Mouse (Mus musculus) midbrain, embryonic 16.5 days (tissue): ENCODE data around the gene Sgcb. TPM values are rescaled to one million over a fixed set of nuclear protein-coding genes. Genes with fewer than 3 reads are reported as not detected.

ENCODE experiments used
- ATAC-seq: fragments of 200-750 bp; cut with Nextera tagmentation; 2 replicates; pipeline ENCODE4 v1.8.0; 2017; ENCODE audit warnings: moderate TSS enrichment
- H3K27ac ChIP-seq: fragments of 300-500 bp; sonication (generic); 2 replicates; pipeline ENCODE4 v1.5.1; 2014; ENCODE audit warnings: mild to moderate bottlenecking, low read length, mixed read lengths
- H3K27me3 ChIP-seq: fragments of 300-500 bp; sonication (generic); 2 replicates; pipeline ENCODE4 v1.6.1; 2014; ENCODE audit warnings: low read depth, low read length, mixed read lengths; ENCODE audit not compliant: control insufficient read depth, insufficient read depth
- H3K36me3 ChIP-seq: fragments of 300-500 bp; sonication (generic); 2 replicates; pipeline ENCODE4 v1.6.1; 2014; ENCODE audit warnings: mild to moderate bottlenecking, low read length, moderate library complexity, mixed read lengths; ENCODE audit not compliant: control insufficient read depth, insufficient read depth
- H3K4me1 ChIP-seq: fragments of 300-500 bp; sonication (generic); 2 replicates; pipeline ENCODE4 v1.6.1; 2014; ENCODE audit warnings: mild to moderate bottlenecking, low read length, mixed read lengths; ENCODE audit not compliant: control insufficient read depth, insufficient read depth
- H3K4me2 ChIP-seq: fragments of 300-500 bp; sonication (generic); 2 replicates; pipeline ENCODE4 v1.6.1; 2014; ENCODE audit warnings: mild to moderate bottlenecking, low read length, mixed read lengths
- H3K4me3 ChIP-seq: fragments of 300-500 bp; sonication (generic); 2 replicates; pipeline ENCODE4 v1.5.1; 2014; ENCODE audit warnings: low read depth, mild to moderate bottlenecking, low read length, moderate library complexity, mixed read lengths
- H3K9ac ChIP-seq: fragments of 300-500 bp; sonication (generic); 2 replicates; pipeline ENCODE4 v1.6.1; 2014; ENCODE audit warnings: low read depth, low read length, mixed read lengths
- H3K9me3 ChIP-seq: fragments of 300-500 bp; sonication (generic); replicated peaks from 2 replicates; pipeline ENCODE4 v1.6.1; 2014; ENCODE audit warnings: mild to moderate bottlenecking, low read length, mixed read lengths; ENCODE audit not compliant: control insufficient read depth, poor library complexity, severe bottlenecking
- WGBS: fragments of 180-500 bp; shearing (Covaris S2); extraction: QIAGEN DNeasy Blood & Tissue Kit; methylation state at CpG from one replicate; pipeline ENCODE4 v1.1.7; 2014; 5-methylcytosine and 5-hydroxymethylcytosine counted together
- polyA plus RNA-seq: library from polyadenylated mRNA; unstranded; fragments of >200 nt; fragmentation: Nextera tagmentation; extraction: Ambion mirVana; gene quantifications from 2 replicates; pipeline ENCODE4 v1.2.1, GENCODE M21; 2015

The Sgcb gene
- polyA plus RNA-seq, 1 experiment from 2014 or later: 47.5 TPM

- peaks cover 10% of the 10 kb centered on the region for H3K4me1 ChIP-seq
- H3K27me3 ChIP-seq: no peaks in the 10 kb centered on the region
- no peaks in the 10 kb centered on the region for H3K36me3 ChIP-seq
- 82% methylated on average over 4 of the region's 4 CpGs for WGBS
- ATAC-seq: no peak
- H3K4me2 ChIP-seq: no peak overlapping the region
- no peaks in the 10 kb centered on the region for H3K9me3 ChIP-seq
- no peak overlapping the region for H3K27ac ChIP-seq
- no peak overlapping the region for H3K4me3 ChIP-seq
- H3K9ac ChIP-seq: no peak overlapping the region
Measured at GRCm38 (mm10) chr5:73642091-73642490, 5.5 kb downstream of the Sgcb start.

GRCm38 (mm10) chr5:73641058-73641457 is 6.5 kb downstream of the Sgcb start:
- H3K4me1 ChIP-seq: peaks cover 5% of the 10 kb centered on the region
- H3K9ac ChIP-seq: no peak overlapping the region
- no peak overlapping the region for H3K4me2 ChIP-seq
- H3K9me3 ChIP-seq: no peaks in the 10 kb centered on the region
- no peaks in the 10 kb centered on the region for H3K36me3 ChIP-seq
- no peak overlapping the region for H3K4me3 ChIP-seq
- ATAC-seq: no peak
- H3K27me3 ChIP-seq: no peaks in the 10 kb centered on the region
- H3K27ac ChIP-seq: no peak overlapping the region
- WGBS: 85% methylated on average over 3 of the region's 3 CpGs

GRCm38 (mm10) chr5:73637337-73638107 is 10.1 kb downstream of the Sgcb start:
- Histone ChIP-seq H3K9me3 (no peaks in the 10 kb centered on the region; the same call in 1 of the 2 replicates), H3K9ac (0 out of 2 replicates have a peak overlapping the region, but pooled peaks have one; percentile 39), H3K4me1 (peaks cover 5% of the 10 kb centered on the region), H3K4me2 (no peak overlapping the region), H3K27ac (peak overlapping the region; percentile 57), H3K36me3 (peaks cover 10% of the 10 kb centered on the region), H3K4me3 (no peak overlapping the region), H3K27me3 (no peaks in the 10 kb centered on the region)
- ATAC-seq: peak; percentile 61
- WGBS: 40% methylated on average over 8 of the region's 8 CpGs

GRCm38 (mm10) chr5:73633141-73633540 is 14.4 kb downstream of the Sgcb start:
- peaks cover 10% of the 10 kb centered on the region for H3K36me3 ChIP-seq
- 54% methylated on average over 8 of the region's 8 CpGs for WGBS
- no peak overlapping the region for H3K4me3 ChIP-seq
- H3K4me1 ChIP-seq: peaks cover 7% of the 10 kb centered on the region
- H3K27ac ChIP-seq: no peak overlapping the region
- H3K27me3 ChIP-seq: no peaks in the 10 kb centered on the region
- no peak overlapping the region for H3K4me2 ChIP-seq
- H3K9me3 ChIP-seq: no peaks in the 10 kb centered on the region; the same call in 1 of the 2 replicates
- H3K9ac ChIP-seq: no peak overlapping the region
- no peak for ATAC-seq

- no peak within 1 kb of the TSS for H3K9ac ChIP-seq
- H3K27ac ChIP-seq: no peak within 1 kb of the TSS
- peaks cover 10% of the 10 kb centered on the region for H3K36me3 ChIP-seq
- ATAC-seq: no peak
- H3K9me3 ChIP-seq: no peaks in the 10 kb centered on the region; the same call in 1 of the 2 replicates
- 80% methylated on average over 8 of the region's 8 CpGs for WGBS
- H3K4me2 ChIP-seq: no peak within 1 kb of the TSS
- H3K4me3 ChIP-seq: no peak within 1 kb of the TSS
- H3K27me3 ChIP-seq: no peaks in the 10 kb centered on the region
- peaks cover 4% of the 10 kb centered on the region; the same call in 1 of the 2 replicates for H3K4me1 ChIP-seq
Measured at GRCm38 (mm10) chr5:73632291-73632690, 15.3 kb downstream of the Sgcb start, which contains the start of gene Lrrc66. Gene Lrrc66 (minus strand): TSS chr5:73632526.

GRCm38 (mm10) chr5:73631001-73631558 is 16.5 kb downstream of the Sgcb start:
- Histone ChIP-seq H3K27me3 (no peaks in the 10 kb centered on the region), H3K36me3 (peaks cover 10% of the 10 kb centered on the region), H3K4me2 (no peak overlapping the region), H3K9ac (no peak overlapping the region), H3K4me3 (no peak overlapping the region), H3K27ac (no peak overlapping the region), H3K4me1 (peaks cover 2% of the 10 kb centered on the region; the same call in 1 of the 2 replicates), H3K9me3 (no peaks in the 10 kb centered on the region; the same call in 1 of the 2 replicates)
- peak; percentile 24; the same call in 1 of the 2 replicates for ATAC-seq
- WGBS: 31% methylated on average over 10 of the region's 10 CpGs

GRCm38 (mm10) chr5:73630141-73630540 is 17.4 kb downstream of the Sgcb start:
- 87% methylated on average over 5 of the region's 5 CpGs for WGBS
- Histone ChIP-seq H3K9ac (no peak overlapping the region), H3K36me3 (peaks cover 10% of the 10 kb centered on the region), H3K9me3 (no peaks in the 10 kb centered on the region; the same call in 1 of the 2 replicates), H3K4me2 (no peak overlapping the region), H3K27me3 (no peaks in the 10 kb centered on the region), H3K27ac (no peak overlapping the region), H3K4me3 (no peak overlapping the region), H3K4me1 (peaks cover 2% of the 10 kb centered on the region; the same call in 1 of the 2 replicates)
- no peak for ATAC-seq

- Histone ChIP-seq H3K9me3 (no peaks in the 10 kb centered on the region), H3K9ac (no peak overlapping the region), H3K4me3 (no peak overlapping the region), H3K27ac (no peak overlapping the region), H3K4me1 (peaks cover 2% of the 10 kb centered on the region; the same call in 1 of the 2 replicates), H3K36me3 (no peaks in the 10 kb centered on the region), H3K27me3 (no peaks in the 10 kb centered on the region), H3K4me2 (no peak overlapping the region)
- 77% methylated on average over 15 of the region's 15 CpGs for WGBS
- no peak for ATAC-seq
Measured at GRCm38 (mm10) chr5:73627991-73628390, 19.6 kb downstream of the Sgcb start.

- Histone ChIP-seq H3K36me3 (no peaks in the 10 kb centered on the region), H3K27me3 (no peaks in the 10 kb centered on the region), H3K9ac (no peak overlapping the region), H3K4me3 (no peak overlapping the region), H3K27ac (no peak overlapping the region), H3K4me2 (no peak overlapping the region), H3K4me1 (peaks cover 2% of the 10 kb centered on the region; the same call in 1 of the 2 replicates), H3K9me3 (no peaks in the 10 kb centered on the region)
- no peak for ATAC-seq
- 53% methylated on average over 4 of the region's 4 CpGs for WGBS
Measured at GRCm38 (mm10) chr5:73627559-73627958, 20.0 kb downstream of the Sgcb start.
